Mouse (Mus musculus) cerebellum, adult 2 months (tissue): ENCODE measurements around the gene Adamts5. TPM values are rescaled to one million over a fixed set of nuclear protein-coding genes. Genes with fewer than 3 reads are reported as not detected.

ENCODE experiments used
- DNase-seq, 2 experiments: peaks; one replicate each; pipeline ENCODE4 v3.0.0; 2021
- H3K27ac ChIP-seq: fragments of 200-500 bp; 2 replicates; pipeline ENCODE4 v1.5.1; 2012; ENCODE audit warnings: low read length, control low read depth, inconsistent platforms; ENCODE audit not compliant: insufficient read depth
- H3K27me3 ChIP-seq: fragments of 200-500 bp; 2 replicates; pipeline ENCODE4 v1.6.1; 2012; ENCODE audit warnings: inconsistent platforms, mild to moderate bottlenecking, low read length, moderate library complexity; ENCODE audit not compliant: control insufficient read depth, insufficient read depth
- H3K4me1 ChIP-seq: fragments of 200-500 bp; 2 replicates; pipeline ENCODE4 v1.6.1; 2011; ENCODE audit warnings: low read length; ENCODE audit not compliant: control insufficient read depth, insufficient read depth
- H3K4me3 ChIP-seq: fragments of 200-500 bp; replicated peaks from 2 replicates; pipeline ENCODE3; 2011; ENCODE audit warnings: mild to moderate bottlenecking, low read depth, low read length, control low read depth; ENCODE audit not compliant: insufficient read depth
- CTCF ChIP-seq: fragments of 200-500 bp; IDR thresholded peaks from 2 replicates; pipeline ENCODE4 v1.5.1; 2011; ENCODE audit warnings: low read depth, mild to moderate bottlenecking, control low read depth, low read length, moderate library complexity, borderline replicate concordance; ENCODE audit not compliant: insufficient read depth
- POLR2A ChIP-seq: fragments of 200-500 bp; IDR thresholded peaks from 2 replicates; pipeline ENCODE4 v1.6.1; 2011; ENCODE audit warnings: low read length, control low read depth, borderline replicate concordance; ENCODE audit not compliant: insufficient read depth
- WGBS: fragments of 180-500 bp; shearing (Covaris S2); methylation state at CpG from one replicate; pipeline ENCODE4 v1.1.7; 2018; 5-methylcytosine and 5-hydroxymethylcytosine counted together
- polyA plus RNA-seq: library from polyadenylated mRNA; depleted of rRNA; stranded (reverse); fragments of >200 nt; gene quantifications from 2 replicates; pipeline ENCODE4 v1.2.3, GENCODE M21; 2012; rRNA removed

The Adamts5 gene
- polyA plus RNA-seq, 1 experiment: 1.2 TPM

GRCm38 (mm10) chr16:85814116-85814515, 87.5 kb downstream of the Adamts5 start:
- WGBS: 64% methylated on average over 2 of the region's 2 CpGs
- H3K4me3 ChIP-seq: no peak overlapping the region
- H3K4me1 ChIP-seq: no peaks in the 10 kb centered on the region
- no peak for DNase-seq
- TF ChIP-seq CTCF: no peak
- TF ChIP-seq POLR2A: no peak
- H3K27ac ChIP-seq: no peak overlapping the region
- H3K27me3 ChIP-seq: no peaks in the 10 kb centered on the region

- H3K27ac ChIP-seq: no peak overlapping the region
- no peak overlapping the region for H3K4me3 ChIP-seq
- TF ChIP-seq CTCF: peak; percentile 44; the same call in 1 of the 2 replicates
- no peak for TF ChIP-seq POLR2A
- DNase-seq: peak; percentile 46 to 52
- no peaks in the 10 kb centered on the region for H3K4me1 ChIP-seq
- 14% methylated on average over 2 of the region's 2 CpGs for whole genome bisulfite sequencing
- H3K27me3 ChIP-seq: no peaks in the 10 kb centered on the region
Measured at GRCm38 (mm10) chr16:85807626-85808025, 94.0 kb downstream of the Adamts5 start.

- 22% methylated on average over 3 of the region's 3 CpGs for WGBS
- H3K27ac ChIP-seq: no peak overlapping the region
- peak; percentile 17; the same call in 1 of the 2 replicates for TF ChIP-seq CTCF
- no peak for TF ChIP-seq POLR2A
- no peaks in the 10 kb centered on the region for H3K27me3 ChIP-seq
- DNase-seq: peak; percentile 35 to 42
- no peaks in the 10 kb centered on the region for H3K4me1 ChIP-seq
- H3K4me3 ChIP-seq: no peak overlapping the region
Measured at GRCm38 (mm10) chr16:85807072-85807471, 94.6 kb downstream of the Adamts5 start.

Other genes with a start within 250 kb of the Adamts5 start
- 13.2 and 13.7 TPM in 2 replicates for gene Adamts1, start 98.7 kb downstream of the Adamts5 start, polyA plus RNA-seq